Mouse (Mus musculus): ENCODE results near the gene Serinc1. TPM values are rescaled to one million over a fixed set of nuclear protein-coding genes. Genes with fewer than 3 reads are reported as not detected.

Gene Serinc1
- polyA plus RNA-seq, 1 experiment from 2014 or later: 261 TPM

GRCm38 (mm10) chr10:57531076-57531475 is 1.3 kb downstream of the Serinc1 start:
- no peak for ATAC-seq
- WGBS: 59% methylated on average over 2 of the region's 2 CpGs
- H3K9ac ChIP-seq: peak overlapping the region; percentile 93

GRCm38 (mm10) chr10:57526469-57526868 is 5.9 kb downstream of the Serinc1 start:
- no peak for ATAC-seq
- Histone ChIP-seq H3K27ac (no peak overlapping the region), H3K9ac (no peak overlapping the region), H3K4me2 (no peak overlapping the region), H3K27me3 (no peaks in the 10 kb centered on the region), H3K4me1 (peaks cover 33% of the 10 kb centered on the region), H3K4me3 (no peak overlapping the region), H3K36me3 (ENCODE audit: poor library complexity, severe bottlenecking) (peaks cover 47% of the 10 kb centered on the region), H3K9me3 (replicated peaks) (no peaks in the 10 kb centered on the region)
- 94% methylated on average over 5 of the region's 5 CpGs for WGBS

More at GRCm38 (mm10) chr10:57531076-57531475, 1.3 kb downstream of the Serinc1 start:
- peak overlapping the region; percentile 79 for H3K4me3 ChIP-seq
- no peaks in the 10 kb centered on the region for H3K9me3 ChIP-seq (replicated peaks)
- peaks cover 33% of the 10 kb centered on the region for H3K4me1 ChIP-seq
- H3K4me2 ChIP-seq: peak overlapping the region; percentile 67
- no peaks in the 10 kb centered on the region for H3K27me3 ChIP-seq
- no peak overlapping the region for H3K27ac ChIP-seq
- H3K36me3 ChIP-seq (ENCODE audit: poor library complexity, severe bottlenecking): peaks cover 12% of the 10 kb centered on the region

GRCm38 (mm10) chr10:57515278-57515677 is 17.1 kb downstream of the Serinc1 start:
- no peak overlapping the region for H3K4me2 ChIP-seq
- H3K9ac ChIP-seq: no peak overlapping the region
- peaks cover 70% of the 10 kb centered on the region for H3K36me3 ChIP-seq (ENCODE audit: poor library complexity, severe bottlenecking)
- no peak overlapping the region for H3K4me3 ChIP-seq
- 82% methylated on average over 1 of the region's 1 CpGs for WGBS
- no peak overlapping the region for H3K27ac ChIP-seq
- H3K27me3 ChIP-seq: no peaks in the 10 kb centered on the region
- H3K9me3 ChIP-seq (replicated peaks): no peaks in the 10 kb centered on the region
- H3K4me1 ChIP-seq: no peaks in the 10 kb centered on the region
- ATAC-seq: no peak

- 95% methylated on average over 2 of the region's 2 CpGs for WGBS
- H3K27me3 ChIP-seq: no peaks in the 10 kb centered on the region
- no peaks in the 10 kb centered on the region for H3K4me1 ChIP-seq
- ATAC-seq: no peak
- H3K9me3 ChIP-seq (replicated peaks): no peaks in the 10 kb centered on the region
- no peak overlapping the region for H3K4me2 ChIP-seq
- H3K27ac ChIP-seq: no peak overlapping the region
- peaks cover 68% of the 10 kb centered on the region for H3K36me3 ChIP-seq (ENCODE audit: poor library complexity, severe bottlenecking)
- H3K9ac ChIP-seq: no peak overlapping the region
- H3K4me3 ChIP-seq: no peak overlapping the region
Observed at GRCm38 (mm10) chr10:57514616-57515015, 17.7 kb downstream of the Serinc1 start.

GRCm38 (mm10) chr10:57499414-57500156 is 32.7 kb downstream of the Serinc1 start:
- Histone ChIP-seq H3K4me3 (no peak overlapping the region), H3K27ac (no peak overlapping the region), H3K36me3 (ENCODE audit: poor library complexity, severe bottlenecking) (peaks cover 36% of the 10 kb centered on the region), H3K27me3 (no peaks in the 10 kb centered on the region), H3K4me2 (no peak overlapping the region), H3K9ac (no peak overlapping the region), H3K9me3 (replicated peaks) (no peaks in the 10 kb centered on the region), H3K4me1 (no peaks in the 10 kb centered on the region)
- 91% methylated on average over 9 of the region's 9 CpGs for WGBS
- ATAC-seq: no peak

- Histone ChIP-seq H3K4me2 (no peak overlapping the region), H3K4me1 (peaks cover 21% of the 10 kb centered on the region), H3K9ac (no peak overlapping the region), H3K27ac (no peak overlapping the region), H3K36me3 (ENCODE audit: poor library complexity, severe bottlenecking) (peaks cover 30% of the 10 kb centered on the region), H3K9me3 (replicated peaks) (peaks cover 4% of the 10 kb centered on the region), H3K4me3 (no peak overlapping the region), H3K27me3 (no peaks in the 10 kb centered on the region)
- no peak for ATAC-seq
- 66% methylated on average over 2 of the region's 2 CpGs for WGBS
Observed at GRCm38 (mm10) chr10:57492050-57492449, 40.3 kb downstream of the Serinc1 start.

- H3K36me3 ChIP-seq (ENCODE audit: poor library complexity, severe bottlenecking): peaks cover 15% of the 10 kb centered on the region
- no peaks in the 10 kb centered on the region for H3K27me3 ChIP-seq
- peak overlapping the region; percentile 73 for H3K4me2 ChIP-seq
- no peak overlapping the region for H3K9ac ChIP-seq
- H3K27ac ChIP-seq: no peak overlapping the region
- H3K9me3 ChIP-seq (replicated peaks): peaks cover 3% of the 10 kb centered on the region
- peaks cover 21% of the 10 kb centered on the region for H3K4me1 ChIP-seq
- H3K4me3 ChIP-seq: peak overlapping the region; percentile 94
- no peak for ATAC-seq
Observed at GRCm38 (mm10) chr10:57488591-57488990, 43.7 kb downstream of the Serinc1 start.

GRCm38 (mm10) chr10:57487201-57487600 is 45.1 kb downstream of the Serinc1 start:
- H3K4me1 ChIP-seq: peaks cover 21% of the 10 kb centered on the region
- H3K4me3 ChIP-seq: peak overlapping the region; percentile 94
- peak overlapping the region; percentile 97 for H3K9ac ChIP-seq
- under 1% methylated on average over 8 of the region's 8 CpGs for WGBS
- H3K4me2 ChIP-seq: peak overlapping the region; percentile 73
- no peak for ATAC-seq
- no peaks in the 10 kb centered on the region for H3K27me3 ChIP-seq
- no peaks in the 10 kb centered on the region for H3K9me3 ChIP-seq (replicated peaks)
- H3K27ac ChIP-seq: peak overlapping the region; percentile 99; the same call in 1 of the 2 replicates
- peaks cover 12% of the 10 kb centered on the region; the same call in 1 of the 2 replicates for H3K36me3 ChIP-seq (ENCODE audit: poor library complexity, severe bottlenecking)

GRCm38 (mm10) chr10:57486542-57487071 is 45.7 kb downstream of the Serinc1 start:
- no peaks in the 10 kb centered on the region for H3K27me3 ChIP-seq
- H3K4me3 ChIP-seq: peak overlapping the region; percentile 94
- peaks cover 21% of the 10 kb centered on the region for H3K4me1 ChIP-seq
- no peaks in the 10 kb centered on the region for H3K9me3 ChIP-seq (replicated peaks)
- peak overlapping the region; percentile 73 for H3K4me2 ChIP-seq
- peak overlapping the region; percentile 97 for H3K9ac ChIP-seq
- H3K36me3 ChIP-seq (ENCODE audit: poor library complexity, severe bottlenecking): peaks cover 6% of the 10 kb centered on the region; the same call in 1 of the 2 replicates
- peak overlapping the region; percentile 99 for H3K27ac ChIP-seq
- ATAC-seq: peak; percentile 80
- under 1% methylated on average over 64 of the region's 65 CpGs for WGBS

GRCm38 (mm10) chr10:57485908-57486541 is 46.3 kb downstream of the Serinc1 start, which contains the start of gene Hsf2:
Gene Hsf2, plus strand, starts transcription at chr10:57486385.
- 1% methylated on average over 52 of the region's 52 CpGs for WGBS
- ATAC-seq: peak; percentile 100
- peak within 1 kb of the TSS; percentile 73 for H3K4me2 ChIP-seq
- H3K36me3 ChIP-seq (ENCODE audit: poor library complexity, severe bottlenecking): 0 out of 2 replicates have a peak, but pooled peaks cover 2% of the 10 kb centered on the region
- H3K4me1 ChIP-seq: peaks cover 21% of the 10 kb centered on the region
- H3K9me3 ChIP-seq (replicated peaks): no peaks in the 10 kb centered on the region
- H3K4me3 ChIP-seq: peak within 1 kb of the TSS; percentile 94
- H3K27ac ChIP-seq: peak within 1 kb of the TSS; percentile 99
- H3K9ac ChIP-seq: peak within 1 kb of the TSS; percentile 97
- no peaks in the 10 kb centered on the region for H3K27me3 ChIP-seq

- H3K27me3 ChIP-seq: no peaks in the 10 kb centered on the region
- H3K4me3 ChIP-seq: no peak overlapping the region
- H3K9ac ChIP-seq: no peak overlapping the region
- no peaks in the 10 kb centered on the region for H3K36me3 ChIP-seq (ENCODE audit: poor library complexity, severe bottlenecking)
- H3K27ac ChIP-seq: no peak overlapping the region
- no peaks in the 10 kb centered on the region for H3K9me3 ChIP-seq (replicated peaks)
- WGBS: 87% methylated on average over 3 of the region's 3 CpGs
- no peak overlapping the region for H3K4me2 ChIP-seq
- ATAC-seq: no peak
- H3K4me1 ChIP-seq: peaks cover 16% of the 10 kb centered on the region
Observed at GRCm38 (mm10) chr10:57484741-57485140, 47.6 kb downstream of the Serinc1 start.

GRCm38 (mm10) chr10:57481717-57482116 is 50.6 kb downstream of the Serinc1 start:
- no peaks in the 10 kb centered on the region for H3K4me1 ChIP-seq
- no peak overlapping the region for H3K4me3 ChIP-seq
- no peaks in the 10 kb centered on the region for H3K27me3 ChIP-seq
- ATAC-seq: no peak
- no peak overlapping the region for H3K9ac ChIP-seq
- H3K9me3 ChIP-seq (replicated peaks): no peaks in the 10 kb centered on the region
- H3K27ac ChIP-seq: no peak overlapping the region
- H3K4me2 ChIP-seq: no peak overlapping the region
- WGBS: 18% methylated on average over 5 of the region's 5 CpGs
- no peaks in the 10 kb centered on the region for H3K36me3 ChIP-seq (ENCODE audit: poor library complexity, severe bottlenecking)

Data from forebrain, embryonic 13.5 days (tissue).